Mouse (Mus musculus) left cerebral cortex, postnatal 36 days (tissue): ENCODE results near the gene Cyb5rl. TPM values are rescaled to one million over a fixed set of nuclear protein-coding genes. Genes with fewer than 3 reads are reported as not detected.

ENCODE experiments used
- DNase-seq, 2 experiments: peaks; one replicate each; pipeline ENCODE4 v3.0.0; 2021 to 2022; ENCODE audit warnings: low spot score in 2 of 2, mixed read lengths in 1 of 2
- intact Hi-C: fragments of 180-260 bp; cut with DNase I; formaldehyde crosslinking; loops from one replicate; pipeline ENCODE4 v1.15.1; 2025
- total RNA-seq, 2 experiments: library from RNA; stranded (reverse); gene quantifications; 2 replicates each; pipeline ENCODE4 v1.2.3; 2021

Cyb5rl gene
- total RNA-seq, result 1 to 10 TPM; 4.7 to 7.4 TPM

DNA sequence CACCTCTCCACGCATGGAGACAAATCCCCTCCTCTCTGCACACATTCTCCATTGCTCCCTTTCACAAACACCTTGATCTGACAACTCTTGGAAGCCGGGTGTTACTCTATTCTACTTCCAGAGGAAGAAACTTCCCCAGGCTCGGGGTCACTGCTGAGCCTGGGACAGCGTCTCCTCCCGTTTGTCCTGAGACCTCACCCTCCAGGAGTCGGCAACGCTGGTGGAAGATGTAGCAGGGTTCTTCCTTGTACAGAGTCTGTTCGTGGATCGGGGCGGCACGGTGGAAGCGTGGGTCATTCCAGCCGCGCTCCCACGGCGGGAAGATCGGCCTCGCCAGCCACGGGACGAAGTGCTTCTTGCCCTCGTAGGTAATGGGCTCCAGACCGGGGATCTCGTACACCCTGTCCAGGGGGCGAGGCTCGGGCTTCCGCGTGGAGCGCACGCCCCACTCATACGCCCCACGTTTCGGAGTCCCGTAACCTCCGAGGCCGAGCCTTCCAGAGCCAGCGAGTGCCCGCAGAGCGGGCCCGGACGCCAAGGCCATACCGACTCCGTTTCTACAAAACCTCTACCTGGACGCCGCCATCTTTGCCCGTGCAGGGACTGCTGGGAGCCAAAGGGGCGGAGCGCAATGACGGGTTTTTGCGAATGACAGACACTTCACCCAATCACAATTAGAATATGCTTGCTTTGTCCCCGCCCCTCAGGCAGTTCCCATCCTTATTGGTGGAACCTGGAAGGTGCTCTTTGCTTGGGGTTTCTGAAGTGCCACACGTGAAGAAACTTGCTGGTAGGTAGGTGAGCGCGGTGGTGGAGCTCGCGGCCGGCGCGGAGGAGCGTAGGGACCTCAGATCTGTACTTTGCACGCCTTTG is at the start of gene Cyb5rl, which contains the start of gene Mrpl37:
Gene Cyb5rl (plus strand): TSS at position 737 of the 873 bp plus-strand sequence.
Gene Mrpl37 (minus strand): TSS at position 617 of the 873 bp plus-strand sequence.
- intact Hi-C loops, result loop anchor here (5.0 kb wide), 2 partner anchors 96 to 154 kb away; partner anchors contain the start of gene Ssbp3
- DNase-seq, result peak; percentile 95 to 96

DNA sequence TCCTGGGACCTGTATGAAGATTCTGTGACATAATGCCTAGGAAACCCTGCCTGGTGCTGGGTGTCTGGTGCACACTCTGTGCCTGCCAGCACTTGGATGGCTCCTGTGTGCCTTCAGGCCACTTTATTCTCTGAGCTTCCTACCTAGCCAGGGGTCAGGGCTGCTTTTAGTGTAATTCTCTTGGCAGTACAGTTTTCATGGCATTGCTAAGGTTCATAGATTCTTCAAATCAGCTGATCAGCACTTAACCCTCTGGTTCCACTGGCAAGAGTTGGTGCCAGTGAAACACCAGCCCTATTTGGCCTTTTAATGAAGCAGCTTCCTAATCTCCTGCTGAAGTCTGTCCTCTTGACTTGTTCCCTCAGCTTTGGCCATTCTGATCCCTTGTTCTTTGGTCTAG is 49.5 kb upstream of the Cyb5rl start:
- intact Hi-C loops, result no loop called here
- DNase-seq, result no peak

GRCm38 (mm10) chr4:107018521-107018920 is 48.3 kb upstream of the Cyb5rl start:
- DNase-seq, result no peak
- intact Hi-C loops, result no loop called here

GRCm38 (mm10) chr4:107019027-107019426 is 47.8 kb upstream of the Cyb5rl start:
- intact Hi-C loops, result no loop called here
- DNase-seq, result peak; percentile 61 to 66

GRCm38 (mm10) chr4:107020287-107021000 is 46.3 kb upstream of the Cyb5rl start:
- intact Hi-C loops, result no loop called here
- no peak for DNase-seq

- DNase-seq, result no peak
- intact Hi-C loops, result no loop called here
Observed at GRCm38 (mm10) chr4:107021464-107021863, 45.3 kb upstream of the Cyb5rl start.

DNA sequence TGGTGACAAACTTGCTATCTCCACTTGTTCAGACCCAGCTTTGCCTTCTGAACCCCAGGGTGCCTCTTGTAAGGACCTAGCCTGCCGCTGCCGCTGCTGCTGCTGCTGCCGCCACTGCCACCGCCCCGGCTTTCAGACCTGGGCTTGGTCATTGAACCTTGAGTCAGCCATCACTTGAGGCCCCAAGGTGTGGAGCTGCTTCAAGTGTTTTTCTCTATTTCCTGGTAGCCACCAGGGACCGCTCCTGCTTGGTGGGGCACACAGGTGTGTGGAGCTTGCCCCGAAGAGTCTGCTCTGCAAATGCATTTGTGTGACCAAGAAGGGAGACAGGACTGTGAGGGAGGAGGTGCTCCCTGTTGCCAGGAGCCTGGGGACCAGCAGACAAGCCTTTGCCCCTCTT is 41.9 kb upstream of the Cyb5rl start:
- DNase-seq, result no peak
- intact Hi-C loops, result no loop called here

DNA sequence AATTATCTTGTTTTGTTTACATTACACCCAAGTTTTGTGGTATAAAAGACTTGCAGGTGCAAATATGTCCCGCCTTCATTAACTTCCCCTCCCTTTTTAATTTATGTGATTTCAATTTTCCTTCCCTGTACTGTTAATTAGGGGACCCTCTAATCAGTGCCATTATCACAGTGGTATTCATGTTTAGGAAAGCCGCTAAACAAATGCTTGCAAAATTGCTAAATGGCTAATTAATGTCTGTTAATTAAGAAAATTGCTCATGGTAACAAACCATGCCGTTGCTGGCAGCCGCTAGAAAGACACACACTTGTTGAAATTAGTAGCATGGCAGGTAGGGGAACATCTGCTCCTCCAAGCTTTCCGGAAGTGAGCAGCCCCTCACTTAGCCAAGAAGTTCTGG is 41.4 kb upstream of the Cyb5rl start:
- intact Hi-C loops, result no loop called here
- DNase-seq, result no peak

DNA sequence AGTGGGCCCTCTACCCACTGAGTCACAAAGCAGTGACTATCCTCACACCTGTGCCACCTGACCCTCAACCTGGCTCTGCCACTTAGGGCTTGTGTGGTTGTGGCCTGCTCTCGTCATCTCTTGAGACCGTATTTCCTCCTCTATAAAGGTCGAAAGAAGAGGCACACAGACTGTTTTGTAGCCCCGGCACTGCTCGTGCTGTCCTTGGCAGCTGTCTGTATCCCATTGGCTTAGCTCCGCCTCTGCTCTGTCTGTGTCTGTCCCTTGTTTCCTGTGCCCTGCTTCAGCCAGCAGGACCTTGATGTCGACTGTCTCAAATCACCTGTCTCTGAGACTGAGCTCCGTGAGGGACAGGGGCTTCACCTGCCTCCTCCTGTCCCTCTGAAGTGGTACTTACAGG is 40.3 kb upstream of the Cyb5rl start:
- DNase-seq, result no peak
- intact Hi-C loops, result no loop called here

GRCm38 (mm10) chr4:107035689-107036088 is 31.1 kb upstream of the Cyb5rl start:
- intact Hi-C loops, result no loop called here
- no peak for DNase-seq

DNA sequence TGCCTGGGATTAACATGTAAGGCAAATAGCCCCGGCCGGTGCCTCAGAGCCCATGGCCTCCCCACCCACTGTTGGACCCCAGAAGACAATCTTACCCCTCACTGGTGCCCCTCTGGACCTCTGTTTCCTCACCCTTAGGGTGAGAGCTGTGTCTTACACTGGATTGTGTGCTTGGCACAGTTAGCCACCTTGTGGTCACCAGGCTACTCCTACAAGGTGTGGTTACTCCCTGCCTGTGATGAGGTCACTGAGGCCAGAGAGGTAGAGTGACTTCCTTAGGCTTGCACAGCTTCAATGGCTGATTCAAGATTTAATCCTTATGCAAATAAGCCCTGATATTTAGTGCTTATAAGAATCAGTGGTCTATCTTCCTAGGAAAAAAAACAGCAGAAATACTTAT is 29.8 kb upstream of the Cyb5rl start:
- no peak for DNase-seq
- intact Hi-C loops, result no loop called here

GRCm38 (mm10) chr4:107038303-107038702 is 28.5 kb upstream of the Cyb5rl start:
- intact Hi-C loops, result no loop called here
- peak; percentile 34 to 47 for DNase-seq

- intact Hi-C loops, result no loop called here
- DNase-seq, result peak in 1 of 2 experiments; percentile 33
Observed at GRCm38 (mm10) chr4:107039270-107039669, 27.5 kb upstream of the Cyb5rl start.

GRCm38 (mm10) chr4:107042304-107042703 is 24.5 kb upstream of the Cyb5rl start:
- DNase-seq, result no peak
- intact Hi-C loops, result no loop called here

DNA sequence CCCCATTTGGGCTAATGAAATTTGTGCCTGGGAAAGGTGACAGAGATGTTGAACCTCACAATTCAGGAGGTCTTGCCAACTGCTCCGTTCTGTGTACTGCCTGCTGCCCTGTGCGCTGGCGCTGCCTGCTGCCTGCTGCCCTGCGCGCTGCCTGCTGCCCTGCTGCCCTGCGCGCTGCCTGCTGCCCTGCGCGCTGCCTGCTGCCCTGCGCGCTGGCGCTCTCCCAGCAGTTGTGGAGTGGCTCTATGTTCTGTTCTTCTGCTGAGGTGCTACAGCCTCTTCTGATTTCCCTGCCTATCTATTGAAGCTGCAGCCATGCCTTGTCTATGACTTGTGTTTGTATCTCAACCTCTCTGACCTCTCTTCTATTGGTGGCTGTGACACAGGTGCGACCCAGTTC is 21.6 kb upstream of the Cyb5rl start:
- DNase-seq, result no peak
- intact Hi-C loops, result no loop called here

DNA sequence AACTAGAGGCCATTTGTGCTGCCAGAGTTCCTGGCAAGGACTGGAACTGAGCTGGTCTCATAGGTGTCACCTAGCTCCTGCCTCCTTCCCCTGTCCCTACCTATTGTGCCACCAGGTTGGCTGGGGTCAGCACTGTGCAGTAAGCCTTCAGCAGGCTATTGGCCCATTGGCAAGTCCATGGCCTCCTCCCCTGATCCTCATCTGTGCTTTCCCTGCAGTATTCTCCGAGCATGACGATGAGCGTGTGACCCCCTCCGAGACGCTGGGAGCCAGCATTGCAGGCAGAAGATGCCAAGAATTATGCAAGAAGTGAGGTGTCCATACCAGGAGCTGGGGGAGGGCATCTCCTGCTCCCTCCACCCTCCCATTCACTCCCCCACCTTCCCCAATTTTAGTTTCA is 19.0 kb upstream of the Cyb5rl start:
- intact Hi-C loops, result no loop called here
- DNase-seq, result no peak

DNA sequence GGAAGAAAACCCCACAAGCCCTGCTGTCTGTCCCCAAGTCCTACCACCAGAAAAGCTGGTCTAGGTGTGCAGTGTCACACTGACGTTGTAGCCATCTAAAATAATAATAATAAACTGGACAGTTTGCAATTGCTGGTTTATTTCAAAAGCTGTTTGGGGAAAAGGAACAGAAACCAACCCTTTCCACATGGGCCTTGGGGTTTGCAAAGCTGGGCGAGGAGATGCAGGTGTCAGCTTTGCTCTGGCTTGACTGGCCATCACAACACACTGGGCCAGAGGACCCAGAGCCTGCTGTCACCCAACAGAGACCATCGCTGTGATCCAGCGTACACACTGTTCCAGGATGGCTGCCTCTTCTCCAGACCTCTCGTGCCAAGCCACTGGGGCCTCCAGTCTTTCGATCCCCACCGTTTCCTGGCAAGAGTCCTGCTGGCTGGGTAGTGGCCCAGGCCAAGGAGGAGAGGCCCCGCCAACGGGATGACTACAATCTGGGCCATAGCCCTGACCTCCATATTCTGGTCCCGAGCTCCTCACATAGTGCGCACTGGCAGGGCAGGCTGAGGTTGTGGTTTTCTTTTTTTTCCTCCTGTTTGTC is 18.1 kb upstream of the Cyb5rl start:
- intact Hi-C loops, result no loop called here

GRCm38 (mm10) chr4:107051889-107052288 is 14.9 kb upstream of the Cyb5rl start:
- intact Hi-C loops, result no loop called here
- DNase-seq, result no peak

More for the DNA sequence above, 18.1 kb upstream of the Cyb5rl start:
- DNase-seq, result peak in 1 of 2 experiments; percentile 42

GRCm38 (mm10) chr4:107052962-107053553 is 13.7 kb upstream of the Cyb5rl start:
- intact Hi-C loops, result no loop called here
- DNase-seq, result no peak

GRCm38 (mm10) chr4:107056088-107056487 is 10.7 kb upstream of the Cyb5rl start:
- intact Hi-C loops, result no loop called here

More at GRCm38 (mm10) chr4:107056088-107056487, 10.7 kb upstream of the Cyb5rl start:
- no peak for DNase-seq
